Mouse (Mus musculus): Measurements from ENCODE around the gene Spry2.

Spry2 gene

GRCm38 (mm10) chr14:105892941-105893622 is 3.5 kb downstream of the Spry2 start:
- no peak for DNase-seq (ENCODE audit: low spot score in 2 of 2)

- no peak for DNase-seq (ENCODE audit: low spot score in 2 of 2)
Measured at GRCm38 (mm10) chr14:105890516-105891231, 5.9 kb downstream of the Spry2 start.

GRCm38 (mm10) chr14:105886643-105887374 is 9.8 kb downstream of the Spry2 start:
- DNase-seq (ENCODE audit: low spot score in 2 of 2), result no peak

GRCm38 (mm10) chr14:105885249-105885648 is 11.4 kb downstream of the Spry2 start:
- no peak for DNase-seq (ENCODE audit: low spot score in 2 of 2)

- DNase-seq (ENCODE audit: low spot score in 2 of 2), result no peak
Measured at GRCm38 (mm10) chr14:105883215-105883614, 13.4 kb downstream of the Spry2 start.

- DNase-seq (ENCODE audit: low spot score in 2 of 2), result no peak
Measured at GRCm38 (mm10) chr14:105878359-105878758, 18.3 kb downstream of the Spry2 start.

GRCm38 (mm10) chr14:105876375-105876774 is 20.2 kb downstream of the Spry2 start:
- DNase-seq (ENCODE audit: low spot score in 2 of 2), result no peak

- no peak for DNase-seq (ENCODE audit: low spot score in 2 of 2)
Measured at GRCm38 (mm10) chr14:105870370-105870936, 26.2 kb downstream of the Spry2 start.

- DNase-seq (ENCODE audit: low spot score in 2 of 2), result no peak
Measured at GRCm38 (mm10) chr14:105865381-105865938, 31.2 kb downstream of the Spry2 start.

GRCm38 (mm10) chr14:105862199-105862598 is 34.4 kb downstream of the Spry2 start:
- no peak for DNase-seq (ENCODE audit: low spot score in 2 of 2)

- no peak for DNase-seq (ENCODE audit: low spot score in 2 of 2)
Measured at GRCm38 (mm10) chr14:105860920-105861319, 35.7 kb downstream of the Spry2 start.

GRCm38 (mm10) chr14:105860276-105860675 is 36.3 kb downstream of the Spry2 start:
- no peak for DNase-seq (ENCODE audit: low spot score in 2 of 2)

GRCm38 (mm10) chr14:105859876-105860275 is 36.7 kb downstream of the Spry2 start:
- no peak for DNase-seq (ENCODE audit: low spot score in 2 of 2)

- no peak for DNase-seq (ENCODE audit: low spot score in 2 of 2)
Measured at GRCm38 (mm10) chr14:105859368-105859767, 37.3 kb downstream of the Spry2 start.

GRCm38 (mm10) chr14:105858935-105859334 is 37.7 kb downstream of the Spry2 start:
- DNase-seq (ENCODE audit: low spot score in 2 of 2), result no peak

- DNase-seq (ENCODE audit: low spot score in 2 of 2), result no peak
Measured at GRCm38 (mm10) chr14:105851359-105852067, 45.1 kb downstream of the Spry2 start.

Measured in spleen, postnatal 36 days (tissue).